Mouse (Mus musculus) kidney, postnatal 0 days (tissue): Measurements from ENCODE around the gene Nudcd3. TPM values are rescaled to one million over a fixed set of nuclear protein-coding genes. Genes with fewer than 3 reads are reported as not detected.

Experiments
- ATAC-seq: fragments of 200-750 bp; cut with Nextera tagmentation; replicated peaks from 2 replicates; pipeline ENCODE4 v1.8.0; 2017; ENCODE audit warnings: low read depth, moderate number of reproducible peaks, moderate TSS enrichment, moderate library complexity; ENCODE audit not compliant: low FRiP score
- DNase-seq: peaks from one replicate; pipeline ENCODE4 v3.0.0-alpha.2; 2016; ENCODE audit warnings: low spot score
- H3K27ac ChIP-seq: fragments of 300-500 bp; sonication (generic); 2 replicates; pipeline ENCODE4 v1.5.1; 2014; ENCODE audit warnings: mild to moderate bottlenecking
- H3K27me3 ChIP-seq: fragments of 300-500 bp; sonication (generic); 2 replicates; pipeline ENCODE4 v1.6.1; 2014; ENCODE audit warnings: low read length, mixed read lengths; ENCODE audit not compliant: insufficient read depth
- H3K36me3 ChIP-seq: fragments of 300-500 bp; sonication (generic); 2 replicates; pipeline ENCODE4 v1.6.1; 2014; ENCODE audit warnings: low read length, mixed read lengths; ENCODE audit not compliant: insufficient read depth
- H3K4me1 ChIP-seq: fragments of 300-500 bp; sonication (generic); replicated peaks from 2 replicates; pipeline ENCODE4 v1.6.1; 2014; ENCODE audit warnings: antibody characterized with exemption, low read length, mixed read lengths; ENCODE audit not compliant: insufficient read depth
- H3K4me2 ChIP-seq: fragments of 300-500 bp; sonication (generic); 2 replicates; pipeline ENCODE4 v1.6.1; 2014; ENCODE audit warnings: mild to moderate bottlenecking, low read length, moderate library complexity, mixed read lengths
- H3K4me3 ChIP-seq: fragments of 300-500 bp; sonication (generic); replicated peaks from 2 replicates; pipeline ENCODE4 v1.5.1; 2014; ENCODE audit warnings: low read depth, low read length
- H3K9ac ChIP-seq: fragments of 300-500 bp; sonication (generic); 2 replicates; pipeline ENCODE4 v1.6.1; 2014; ENCODE audit warnings: low read depth, low read length
- H3K9me3 ChIP-seq: fragments of 300-500 bp; sonication (generic); replicated peaks from 2 replicates; pipeline ENCODE4 v1.6.1; 2016; ENCODE audit warnings: low read length, inconsistent platforms, mixed read lengths
- CTCF ChIP-seq: IDR thresholded peaks from 2 replicates; pipeline ENCODE4 v1.5.1; 2016; ENCODE audit warnings: antibody characterized with exemption, low read depth, mild to moderate bottlenecking, moderate library complexity
- WGBS: fragments of 180-500 bp; shearing (Covaris S2); extraction: QIAGEN DNeasy Blood & Tissue Kit; methylation state at CpG from one replicate; pipeline ENCODE4 v1.1.7; 2014; 5-methylcytosine and 5-hydroxymethylcytosine counted together
- polyA plus RNA-seq: library from polyadenylated mRNA; unstranded; fragments of >200 nt; fragmentation: Nextera tagmentation; extraction: Ambion mirVana; gene quantifications from 2 replicates; pipeline ENCODE4 v1.2.1, GENCODE M21; 2015

Nudcd3 gene
- polyA plus RNA-seq, 1 experiment from 2014 or later, result 28.1 TPM

- WGBS, result 3% methylated on average over 30 of the region's 30 CpGs
- peak overlapping the region; percentile 51 for H3K4me3 ChIP-seq
- H3K9ac ChIP-seq, result 0 out of 2 replicates have a peak overlapping the region, but pooled peaks have one; percentile 47
- ATAC-seq, result no peak
- H3K36me3 ChIP-seq, result no peaks in the 10 kb centered on the region
- peaks cover 49% of the 10 kb centered on the region for H3K27me3 ChIP-seq
- H3K4me1 ChIP-seq, result peaks cover 3% of the 10 kb centered on the region; the same call in 1 of the 2 replicates
- peak overlapping the region; percentile 95 for H3K4me2 ChIP-seq
- no peak for TF ChIP-seq CTCF
- no peak overlapping the region for H3K27ac ChIP-seq
- no peak for DNase-seq
- H3K9me3 ChIP-seq, result no peaks in the 10 kb centered on the region
These were observed 135.8 kb downstream of the Nudcd3 start for GRCm38 (mm10) chr11:6064215-6065045.

GRCm38 (mm10) chr11:6063501-6064214 lies 136.6 kb downstream of the Nudcd3 start:
- H3K9ac ChIP-seq, result no peak overlapping the region
- H3K36me3 ChIP-seq, result no peaks in the 10 kb centered on the region
- 47% methylated on average over 17 of the region's 17 CpGs for WGBS
- ATAC-seq, result no peak
- no peak overlapping the region for H3K4me3 ChIP-seq
- no peaks in the 10 kb centered on the region for H3K9me3 ChIP-seq
- no peak for DNase-seq
- H3K4me2 ChIP-seq, result 0 out of 2 replicates have a peak overlapping the region, but pooled peaks have one; percentile 95
- TF ChIP-seq CTCF, result no peak
- H3K4me1 ChIP-seq, result peaks cover 3% of the 10 kb centered on the region; the same call in 1 of the 2 replicates
- no peak overlapping the region for H3K27ac ChIP-seq
- peaks cover 49% of the 10 kb centered on the region for H3K27me3 ChIP-seq

- no peak overlapping the region for H3K27ac ChIP-seq
- no peak overlapping the region for H3K9ac ChIP-seq
- no peak overlapping the region for H3K4me2 ChIP-seq
- ATAC-seq (no peak), DNase-seq (no peak)
- peaks cover 49% of the 10 kb centered on the region for H3K27me3 ChIP-seq
- no peak for TF ChIP-seq CTCF
- peaks cover 3% of the 10 kb centered on the region; the same call in 1 of the 2 replicates for H3K4me1 ChIP-seq
- no peaks in the 10 kb centered on the region for H3K36me3 ChIP-seq
- no peak overlapping the region for H3K4me3 ChIP-seq
- H3K9me3 ChIP-seq, result no peaks in the 10 kb centered on the region
- WGBS, result 86% methylated on average over 7 of the region's 7 CpGs
These were observed 137.2 kb downstream of the Nudcd3 start for GRCm38 (mm10) chr11:6063065-6063464.

- no peak overlapping the region for H3K4me3 ChIP-seq
- no peaks in the 10 kb centered on the region for H3K36me3 ChIP-seq
- no peaks in the 10 kb centered on the region for H3K9me3 ChIP-seq
- H3K4me2 ChIP-seq, result no peak overlapping the region
- no peak for ATAC-seq
- H3K27me3 ChIP-seq, result peaks cover 46% of the 10 kb centered on the region
- H3K27ac ChIP-seq, result no peak overlapping the region
- 89% methylated on average over 11 of the region's 11 CpGs for WGBS
- no peak for DNase-seq
- no peak for TF ChIP-seq CTCF
- H3K9ac ChIP-seq, result no peak overlapping the region
- H3K4me1 ChIP-seq, result peaks cover 3% of the 10 kb centered on the region; the same call in 1 of the 2 replicates
These were observed 137.9 kb downstream of the Nudcd3 start for GRCm38 (mm10) chr11:6062329-6062728.

GRCm38 (mm10) chr11:6061891-6062290 lies 138.3 kb downstream of the Nudcd3 start:
- Histone ChIP-seq H3K4me2 (no peak overlapping the region), H3K9ac (no peak overlapping the region), H3K27ac (no peak overlapping the region), H3K9me3 (no peaks in the 10 kb centered on the region), H3K36me3 (no peaks in the 10 kb centered on the region), H3K4me3 (no peak overlapping the region), H3K27me3 (peaks cover 41% of the 10 kb centered on the region), H3K4me1 (peaks cover 3% of the 10 kb centered on the region; the same call in 1 of the 2 replicates)
- TF ChIP-seq CTCF, result no peak
- 84% methylated on average over 5 of the region's 5 CpGs for WGBS
- no peak for DNase-seq
- ATAC-seq, result no peak

- ATAC-seq, result no peak
- Histone ChIP-seq H3K4me2 (no peak overlapping the region), H3K27me3 (peaks cover 14% of the 10 kb centered on the region)
These were observed 141.1 kb downstream of the Nudcd3 start for GRCm38 (mm10) chr11:6059162-6059561.

More at GRCm38 (mm10) chr11:6059162-6059561, 141.1 kb downstream of the Nudcd3 start:
- no peak for TF ChIP-seq CTCF
- Histone ChIP-seq H3K36me3 (no peaks in the 10 kb centered on the region), H3K4me3 (no peak overlapping the region), H3K4me1 (no peaks in the 10 kb centered on the region; the same call in 1 of the 2 replicates), H3K9ac (no peak overlapping the region), H3K9me3 (no peaks in the 10 kb centered on the region), H3K27ac (no peak overlapping the region)
- no peak for DNase-seq
- 89% methylated on average over 10 of the region's 10 CpGs for WGBS

Other genes with a start within 250 kb of the Nudcd3 start
- 41.8 and 46.5 TPM in 2 replicates for gene Ykt6, start 244.7 kb downstream of the Nudcd3 start, polyA plus RNA-seq
- 3.3 and 3.5 TPM in 2 replicates for gene Camk2b, start 134.1 kb downstream of the Nudcd3 start, polyA plus RNA-seq
- 0.53 and 0.84 TPM in 2 replicates for gene A730071L15Rik, start 386 bp downstream of the Nudcd3 start, polyA plus RNA-seq
- gene Npc1l1, start 29.7 kb upstream of the Nudcd3 start, polyA plus RNA-seq, result 0.10 and 0.11 TPM in 2 replicates
- 73.2 and 75.3 TPM in 2 replicates for gene Ddx56, start 67.4 kb upstream of the Nudcd3 start, polyA plus RNA-seq
- 163 and 168 TPM in 2 replicates for gene Tmed4, start 74.5 kb upstream of the Nudcd3 start, polyA plus RNA-seq
- 125 and 138 TPM in 2 replicates for gene Ogdh, start 91.2 kb upstream of the Nudcd3 start, polyA plus RNA-seq
- gene Zmiz2, start 188.7 kb upstream of the Nudcd3 start, polyA plus RNA-seq, result 9.9 TPM in 2 replicates
- 5,621 and 5,791 TPM in 2 replicates for gene Ppia, start 215.0 kb upstream of the Nudcd3 start, polyA plus RNA-seq
- 441 and 458 TPM in 2 replicates for gene H2afv, start 244.0 kb upstream of the Nudcd3 start, polyA plus RNA-seq